Mouse (Mus musculus): Measurements from ENCODE around the gene Fastk. TPM values are rescaled to one million over a fixed set of nuclear protein-coding genes. Genes with fewer than 3 reads are reported as not detected.

Fastk gene
- polyA plus RNA-seq (2016; fragmentation: Nextera tagmentation; extraction: Ambion mirVana): 100 and 109 TPM in 2 replicates

- no peaks in the 10 kb centered on the region for H3K9me3 ChIP-seq
- peaks cover 42% of the 10 kb centered on the region for H3K36me3 ChIP-seq (replicated peaks)
- H3K27ac ChIP-seq (replicated peaks): peak within 1 kb of the TSS; percentile 98
- peaks cover 13% of the 10 kb centered on the region for H3K27me3 ChIP-seq (replicated peaks; ENCODE audit: low read depth, poor library complexity, severe bottlenecking)
- H3K4me3 ChIP-seq: peak within 1 kb of the TSS; percentile 98
- peak; percentile 95 for DNase-seq (ENCODE audit: low spot score)
- WGBS: under 1% methylated on average over 60 of the region's 60 CpGs
- H3K4me1 ChIP-seq: peaks cover 47% of the 10 kb centered on the region
Measured at GRCm38 (mm10) chr5:24444746-24445427, at the start of gene Fastk. Gene Fastk (minus strand): TSS chr5:24445287.

DNA sequence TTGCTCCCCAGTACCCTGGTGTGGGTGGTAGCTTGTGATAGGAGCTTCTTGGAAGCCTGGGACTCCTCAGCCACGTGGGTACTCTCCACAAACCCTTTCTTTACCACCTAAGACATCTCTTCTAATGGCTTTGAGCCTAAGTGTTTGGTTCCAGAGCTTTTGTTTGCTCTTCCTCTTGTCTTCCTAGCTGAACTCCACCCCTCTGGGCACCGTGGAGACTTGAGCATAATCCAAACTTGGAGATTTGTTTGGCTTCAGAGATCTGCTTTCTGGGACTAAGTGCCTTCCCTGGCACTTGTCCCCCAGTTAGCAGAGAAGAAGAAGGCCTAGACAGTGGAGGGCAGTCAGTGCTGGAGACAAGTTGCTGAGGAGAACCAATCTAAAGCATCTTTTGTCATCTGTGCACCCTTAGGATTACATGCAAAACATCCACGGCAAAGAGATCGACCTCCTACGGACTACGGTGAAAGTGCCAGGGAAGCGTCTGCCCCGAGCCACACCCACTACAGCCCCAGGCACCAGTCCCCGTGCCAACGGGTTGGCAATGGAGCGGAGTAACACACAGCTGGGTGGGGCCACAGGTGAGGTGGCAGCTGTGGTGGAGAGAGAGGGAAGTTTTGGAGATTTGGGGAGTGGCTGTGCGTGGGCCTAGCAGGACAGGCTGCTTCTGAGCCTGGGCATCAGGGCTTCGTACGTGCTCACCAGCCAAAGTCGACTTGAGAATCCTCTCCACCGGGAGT is 47.6 kb upstream of the Fastk start:
- H3K9me3 ChIP-seq: no peaks in the 10 kb centered on the region
- no peaks in the 10 kb centered on the region for H3K27me3 ChIP-seq (replicated peaks; ENCODE audit: low read depth, poor library complexity, severe bottlenecking)
- DNase-seq (ENCODE audit: low spot score): no peak
- no peak overlapping the region for H3K27ac ChIP-seq (replicated peaks)
- H3K4me3 ChIP-seq: no peak overlapping the region
- peaks cover 100% of the 10 kb centered on the region for H3K36me3 ChIP-seq (replicated peaks)
- peaks cover 24% of the 10 kb centered on the region for H3K4me1 ChIP-seq
- WGBS: 88% methylated on average over 16 of the region's 16 CpGs

DNA sequence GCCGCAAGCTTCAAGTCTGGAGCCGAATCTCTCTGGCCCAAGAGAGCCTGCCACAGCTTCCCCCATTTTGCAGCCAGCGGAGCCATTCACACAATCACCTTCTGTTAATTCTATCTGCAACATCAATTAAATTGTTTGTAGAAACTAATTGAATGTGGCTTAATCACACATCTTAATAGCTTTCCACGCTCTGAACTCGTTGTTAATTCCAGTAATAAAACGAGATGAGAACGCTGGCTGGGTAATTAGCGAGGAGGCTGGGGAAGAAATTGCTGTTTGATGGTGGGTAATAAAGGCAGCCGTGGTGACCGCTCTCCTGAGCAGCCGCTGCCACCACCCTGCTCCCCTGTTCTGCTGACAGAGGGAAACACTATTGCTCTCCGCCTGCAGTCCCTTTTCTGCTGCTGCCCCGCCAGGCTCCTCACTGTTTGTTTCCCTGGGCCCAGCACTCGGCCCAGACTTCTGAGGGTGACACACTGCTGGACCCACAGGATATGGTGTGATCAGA is 45.4 kb upstream of the Fastk start:
- 80% methylated on average over 14 of the region's 14 CpGs for WGBS
- Histone ChIP-seq H3K27me3 (replicated peaks; ENCODE audit: low read depth, poor library complexity, severe bottlenecking) (peaks cover 5% of the 10 kb centered on the region), H3K4me3 (no peak overlapping the region), H3K9me3 (no peaks in the 10 kb centered on the region), H3K4me1 (peaks cover 14% of the 10 kb centered on the region), H3K36me3 (replicated peaks) (peaks cover 97% of the 10 kb centered on the region), H3K27ac (replicated peaks) (no peak overlapping the region)
- DNase-seq (ENCODE audit: low spot score): no peak

GRCm38 (mm10) chr5:24486738-24487137 is 41.7 kb upstream of the Fastk start:
- WGBS: 86% methylated on average over 5 of the region's 5 CpGs
- peaks cover 48% of the 10 kb centered on the region for H3K4me1 ChIP-seq
- no peak overlapping the region for H3K27ac ChIP-seq (replicated peaks)
- H3K9me3 ChIP-seq: no peaks in the 10 kb centered on the region
- peaks cover 94% of the 10 kb centered on the region for H3K36me3 ChIP-seq (replicated peaks)
- H3K4me3 ChIP-seq: no peak overlapping the region
- peaks cover 30% of the 10 kb centered on the region for H3K27me3 ChIP-seq (replicated peaks; ENCODE audit: low read depth, poor library complexity, severe bottlenecking)
- DNase-seq (ENCODE audit: low spot score): no peak

DNA sequence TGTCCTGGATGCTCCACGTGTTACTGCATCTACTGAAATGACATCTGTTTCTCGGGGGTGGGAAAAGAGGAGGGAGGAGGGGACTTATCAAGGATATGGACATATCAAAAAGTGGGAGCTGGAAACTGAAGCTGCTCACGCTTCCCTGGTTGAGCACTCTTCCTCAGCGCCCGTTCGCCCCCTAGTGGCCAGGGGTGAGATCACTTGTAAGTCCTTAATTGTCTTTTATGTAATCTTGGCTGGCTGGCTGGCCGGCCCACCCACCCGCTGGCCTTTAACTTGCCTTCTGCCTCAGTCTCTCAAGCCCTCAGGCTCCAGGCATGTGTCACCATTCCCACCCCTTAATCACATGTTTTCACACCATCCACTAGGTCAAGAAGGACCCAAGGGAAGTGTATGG is 41.0 kb upstream of the Fastk start:
- Histone ChIP-seq H3K4me1 (peaks cover 54% of the 10 kb centered on the region), H3K36me3 (replicated peaks) (peaks cover 94% of the 10 kb centered on the region), H3K4me3 (no peak overlapping the region), H3K9me3 (no peaks in the 10 kb centered on the region), H3K27ac (replicated peaks) (no peak overlapping the region), H3K27me3 (replicated peaks; ENCODE audit: low read depth, poor library complexity, severe bottlenecking) (peaks cover 30% of the 10 kb centered on the region)
- 2% methylated on average over 8 of the region's 8 CpGs for WGBS
- DNase-seq (ENCODE audit: low spot score): peak; percentile 91

DNA sequence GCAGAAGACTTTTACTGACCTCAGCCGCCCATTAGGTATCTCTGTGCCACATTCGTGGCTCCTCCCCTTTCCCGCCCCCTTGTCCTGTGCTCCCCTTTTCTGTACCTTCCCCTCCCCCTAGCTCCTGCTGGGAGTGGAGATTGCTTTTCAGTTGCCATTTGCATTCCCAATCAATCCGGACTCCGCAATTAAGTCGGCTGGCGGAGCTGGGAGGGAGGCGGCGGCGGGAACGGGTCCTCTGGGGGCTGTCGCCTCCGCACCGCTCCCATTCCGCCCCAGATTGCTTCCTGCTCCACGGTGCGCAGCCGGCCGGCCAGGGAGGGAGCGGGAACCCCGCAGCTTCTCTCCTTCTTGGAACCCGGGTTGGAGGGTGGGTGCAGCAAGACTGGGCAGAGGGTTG is 39.9 kb upstream of the Fastk start:
- 11% methylated on average over 22 of the region's 22 CpGs for WGBS
- peak overlapping the region; percentile 41 for H3K4me3 ChIP-seq
- peak; percentile 50 for DNase-seq (ENCODE audit: low spot score)
- H3K36me3 ChIP-seq (replicated peaks): peaks cover 94% of the 10 kb centered on the region
- peaks cover 30% of the 10 kb centered on the region for H3K27me3 ChIP-seq (replicated peaks; ENCODE audit: low read depth, poor library complexity, severe bottlenecking)
- H3K27ac ChIP-seq (replicated peaks): peak overlapping the region; percentile 66
- peaks cover 63% of the 10 kb centered on the region for H3K4me1 ChIP-seq
- H3K9me3 ChIP-seq: no peaks in the 10 kb centered on the region

- no peaks in the 10 kb centered on the region for H3K9me3 ChIP-seq
- peaks cover 94% of the 10 kb centered on the region for H3K36me3 ChIP-seq (replicated peaks)
- no peak overlapping the region for H3K4me3 ChIP-seq
- peak overlapping the region; percentile 68; the same call in 1 of the 2 replicates for H3K27ac ChIP-seq (replicated peaks)
- H3K4me1 ChIP-seq: peaks cover 63% of the 10 kb centered on the region
- H3K27me3 ChIP-seq (replicated peaks; ENCODE audit: low read depth, poor library complexity, severe bottlenecking): peaks cover 30% of the 10 kb centered on the region
- WGBS: 24% methylated on average over 11 of the region's 11 CpGs
- peak; percentile 83 for DNase-seq (ENCODE audit: low spot score)
Measured at GRCm38 (mm10) chr5:24483326-24483725, 38.2 kb upstream of the Fastk start.

DNA sequence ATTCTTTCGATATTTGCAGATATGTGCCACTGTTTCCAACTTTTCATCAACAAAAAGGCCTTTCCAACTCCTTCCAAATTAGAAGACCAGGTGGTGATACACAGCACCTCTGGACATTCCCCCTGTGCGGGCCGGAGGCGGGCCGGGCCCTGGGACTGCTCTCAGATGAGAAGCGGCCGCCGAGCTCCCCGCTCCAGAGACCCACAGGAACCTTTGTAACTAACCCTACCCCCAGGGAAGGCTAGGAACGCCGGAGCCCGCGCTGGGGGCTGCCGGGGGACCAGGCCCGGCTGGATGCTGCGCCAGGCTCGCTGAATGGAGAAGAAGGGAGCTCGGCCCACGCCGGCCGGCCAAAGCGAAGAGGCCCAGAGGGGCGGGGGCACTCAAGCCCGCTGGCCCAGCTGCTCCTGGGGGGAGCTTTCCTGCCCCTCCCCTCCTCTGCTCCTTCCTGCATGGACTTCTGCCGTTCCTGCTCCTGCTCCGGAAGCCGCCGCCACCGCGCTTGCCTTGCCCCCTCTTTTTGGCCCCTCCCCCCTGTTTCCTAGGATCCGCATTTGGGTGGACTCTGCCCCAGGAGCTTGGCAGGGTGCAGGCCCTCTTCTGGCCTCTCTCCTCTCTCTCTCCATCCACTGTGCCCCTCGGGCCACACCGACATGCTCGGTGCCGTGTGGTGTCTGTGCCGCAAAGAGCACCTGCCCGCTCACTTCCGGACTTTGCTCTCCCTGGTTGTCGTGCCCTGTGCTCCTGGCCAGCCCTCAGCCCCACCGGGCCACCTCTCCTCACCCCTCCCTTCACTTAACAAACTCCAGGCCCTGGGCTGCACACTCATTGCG is 37.4 kb upstream of the Fastk start:
- Histone ChIP-seq H3K36me3 (replicated peaks) (peaks cover 94% of the 10 kb centered on the region), H3K4me3 (peak overlapping the region; percentile 8; the same call in 1 of the 2 replicates), H3K4me1 (peaks cover 63% of the 10 kb centered on the region), H3K27me3 (replicated peaks; ENCODE audit: low read depth, poor library complexity, severe bottlenecking) (peaks cover 30% of the 10 kb centered on the region), H3K9me3 (no peaks in the 10 kb centered on the region), H3K27ac (replicated peaks) (peak overlapping the region; percentile 68)
- WGBS: 36% methylated on average over 41 of the region's 41 CpGs
- peak; percentile 56 for DNase-seq (ENCODE audit: low spot score)

- Histone ChIP-seq H3K27me3 (replicated peaks; ENCODE audit: low read depth, poor library complexity, severe bottlenecking) (peaks cover 30% of the 10 kb centered on the region), H3K36me3 (replicated peaks) (peaks cover 94% of the 10 kb centered on the region), H3K4me3 (no peak overlapping the region), H3K27ac (replicated peaks) (peak overlapping the region; percentile 37), H3K9me3 (no peaks in the 10 kb centered on the region), H3K4me1 (peaks cover 63% of the 10 kb centered on the region)
- DNase-seq (ENCODE audit: low spot score): peak; percentile 87
- WGBS: 9% methylated on average over 4 of the region's 4 CpGs
Measured at GRCm38 (mm10) chr5:24481647-24482046, 36.6 kb upstream of the Fastk start.

DNA sequence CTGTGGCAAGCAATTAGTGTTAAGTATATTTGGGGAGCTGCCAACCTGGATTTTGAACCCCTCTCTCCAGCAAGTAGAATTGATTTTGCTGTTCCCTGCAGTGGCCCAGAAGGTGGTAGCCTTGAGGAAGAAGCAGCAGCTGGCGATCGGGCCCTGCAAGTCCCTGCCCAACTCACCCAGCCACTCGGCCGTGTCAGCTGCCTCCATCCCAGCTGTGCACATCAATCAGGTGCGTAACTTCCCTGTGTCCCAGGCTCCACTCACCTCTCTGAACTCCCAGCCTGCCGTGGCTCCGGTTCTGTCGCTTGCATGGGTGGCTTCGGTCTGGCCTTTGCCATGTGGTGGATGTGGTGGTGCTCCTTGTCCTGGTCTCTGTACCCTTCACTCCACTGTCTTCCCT is 32.8 kb upstream of the Fastk start:
- 91% methylated on average over 9 of the region's 9 CpGs for WGBS
- Histone ChIP-seq H3K9me3 (no peaks in the 10 kb centered on the region), H3K36me3 (replicated peaks) (peaks cover 74% of the 10 kb centered on the region), H3K27me3 (replicated peaks; ENCODE audit: low read depth, poor library complexity, severe bottlenecking) (peaks cover 37% of the 10 kb centered on the region), H3K4me3 (no peak overlapping the region), H3K4me1 (peaks cover 62% of the 10 kb centered on the region), H3K27ac (replicated peaks) (no peak overlapping the region)
- DNase-seq (ENCODE audit: low spot score): no peak

DNA sequence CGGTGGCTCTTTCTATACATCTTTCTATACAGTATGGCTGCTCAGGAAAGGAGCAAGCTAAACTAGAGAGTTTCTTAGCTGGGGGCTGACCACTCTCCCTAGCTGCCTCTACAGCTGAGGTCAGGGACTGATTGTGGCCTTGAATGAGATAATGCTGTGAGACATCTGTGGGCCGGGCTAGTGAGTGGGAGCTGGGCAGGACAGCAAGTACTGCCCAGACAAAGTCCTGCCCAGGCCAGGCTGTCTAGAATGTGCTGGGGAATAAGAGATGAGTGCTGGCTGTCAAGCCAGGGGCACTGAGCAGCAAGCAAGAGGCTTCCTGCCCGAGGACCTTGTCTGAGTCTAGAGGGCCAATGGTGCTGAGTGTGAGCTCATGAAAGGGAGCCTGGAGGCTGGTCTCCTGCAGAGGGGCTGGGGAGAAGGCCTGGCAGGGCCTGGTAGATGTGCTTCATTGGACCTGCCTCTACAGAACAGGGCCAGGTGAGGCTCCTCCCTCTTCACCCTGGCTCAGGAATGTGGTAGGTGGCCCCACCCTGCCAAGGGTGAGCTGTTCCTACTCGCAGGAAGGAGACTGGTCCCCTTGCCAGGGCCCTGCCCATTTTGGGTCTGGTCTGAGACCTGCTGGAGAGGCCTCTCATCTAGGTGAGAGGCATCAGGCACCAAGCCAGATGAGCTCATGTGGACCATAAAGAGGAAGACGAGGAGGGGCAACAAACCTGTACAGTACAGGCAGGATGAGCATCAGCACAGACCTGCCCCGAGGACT is 30.6 kb upstream of the Fastk start:
- peaks cover 57% of the 10 kb centered on the region for H3K4me1 ChIP-seq
- no peak for DNase-seq (ENCODE audit: low spot score)
- H3K27ac ChIP-seq (replicated peaks): no peak overlapping the region
- WGBS: 76% methylated on average over 6 of the region's 6 CpGs
- peak overlapping the region; percentile 64 for H3K4me3 ChIP-seq
- no peaks in the 10 kb centered on the region for H3K9me3 ChIP-seq
- H3K27me3 ChIP-seq (replicated peaks; ENCODE audit: low read depth, poor library complexity, severe bottlenecking): peaks cover 37% of the 10 kb centered on the region
- peaks cover 61% of the 10 kb centered on the region for H3K36me3 ChIP-seq (replicated peaks)

All from embryonic facial prominence, embryonic 10.5 days (tissue).